Mouse (Mus musculus) liver, adult 2 months (tissue): ENCODE data around the gene Serpina3m. TPM values are rescaled to one million over a fixed set of nuclear protein-coding genes. Genes with fewer than 3 reads are reported as not detected.
"Not testable (repeated sequence)": the region's sequence is repeated elsewhere in the genome, so short reads cannot be mapped to it uniquely, and the experiment has no call there.

Experiments
- DNase-seq: peaks from one replicate; pipeline ENCODE4 v3.0.0-alpha.2; 2011; ENCODE audit warnings: low read depth, low spot score; ENCODE audit errors: extremely low read depth
- H3K27ac ChIP-seq: fragments of 200-500 bp; replicated peaks from 2 replicates; pipeline ENCODE4 v1.5.1; 2012; ENCODE audit warnings: low read depth, mild to moderate bottlenecking, control low read depth, inconsistent platforms, low read length; ENCODE audit not compliant: insufficient read depth
- H3K27me3 ChIP-seq: fragments of 200-500 bp; 2 replicates; pipeline ENCODE4 v1.6.1; 2012; ENCODE audit warnings: mild to moderate bottlenecking, moderate library complexity, low read length, inconsistent platforms; ENCODE audit not compliant: control insufficient read depth, insufficient read depth
- H3K36me3 ChIP-seq: fragments of 200-500 bp; 2 replicates; pipeline ENCODE4 v1.6.1; 2012; ENCODE audit warnings: low read length, inconsistent platforms; ENCODE audit not compliant: control insufficient read depth, insufficient read depth
- H3K4me1 ChIP-seq: fragments of 200-500 bp; 2 replicates; pipeline ENCODE4 v1.6.1; 2011; ENCODE audit warnings: low read length; ENCODE audit not compliant: control insufficient read depth, insufficient read depth
- H3K4me3 ChIP-seq: fragments of 200-500 bp; 2 replicates; pipeline ENCODE4 v1.5.1; 2011; ENCODE audit warnings: low read depth, mild to moderate bottlenecking, control low read depth, low read length, moderate library complexity; ENCODE audit not compliant: insufficient read depth
- H3K79me2 ChIP-seq: fragments of 200-500 bp; 2 replicates; pipeline ENCODE4 v1.6.1; 2012; ENCODE audit warnings: inconsistent platforms, mild to moderate bottlenecking, low read length, moderate library complexity; ENCODE audit not compliant: control insufficient read depth, insufficient read depth
- H3K9ac ChIP-seq: fragments of 200-500 bp; 2 replicates; pipeline ENCODE4 v1.6.1; 2012; ENCODE audit warnings: low read depth, mild to moderate bottlenecking, control low read depth, inconsistent platforms, low read length
- CTCF ChIP-seq: fragments of 200-500 bp; IDR thresholded peaks from 2 replicates; pipeline ENCODE4 v1.5.1; 2011; ENCODE audit warnings: low read depth, low read length, control low read depth
- POLR2A ChIP-seq: fragments of 200-500 bp; IDR thresholded peaks from 2 replicates; pipeline ENCODE4 v1.6.1; 2011; ENCODE audit warnings: low read length, control low read depth; ENCODE audit not compliant: insufficient read depth; ENCODE audit errors: extremely low read depth
- whole genome bisulfite sequencing: fragments of 180-500 bp; shearing (Covaris S2); methylation state at CpG from one replicate; pipeline ENCODE4 v1.1.7; 2018; 5-methylcytosine and 5-hydroxymethylcytosine counted together
- polyA plus RNA-seq: library from polyadenylated mRNA; depleted of rRNA; stranded (reverse); fragments of >200 nt; gene quantifications from 2 replicates; pipeline ENCODE4 v1.2.3, GENCODE M21; 2012
- total RNA-seq: library from RNA; depleted of rRNA; stranded (reverse); fragments of >200 nt; gene quantifications from 2 replicates; pipeline ENCODE4 v1.2.3, GENCODE M21; 2014

Serpina3m gene
- total and polyA plus RNA-seq, 2 experiments: 260 to 783 TPM

DNA sequence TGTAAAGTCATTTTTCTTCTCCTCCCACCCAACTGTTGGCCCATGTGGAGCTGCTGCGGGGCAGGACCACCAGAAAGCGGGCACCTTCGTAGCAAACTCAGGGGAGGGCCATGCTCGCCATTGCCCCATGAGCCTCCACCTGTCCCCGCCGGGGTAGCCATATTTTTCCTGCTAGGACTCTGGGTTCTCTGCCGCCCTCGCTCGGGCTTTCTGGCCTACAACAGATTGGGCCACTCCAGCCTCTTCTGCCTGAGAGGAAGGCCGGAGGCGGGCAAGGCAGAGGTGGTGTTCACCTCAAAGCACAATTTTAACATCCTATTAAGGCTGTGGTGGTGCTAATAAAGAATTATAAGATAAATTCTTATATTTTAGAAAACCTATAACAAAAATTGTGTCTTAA lies 41.6 kb downstream of the Serpina3m start:
- no peaks in the 10 kb centered on the region for H3K27me3 ChIP-seq
- no peaks in the 10 kb centered on the region for H3K79me2 ChIP-seq
- H3K27ac ChIP-seq: no peak overlapping the region
- 96% methylated on average over 11 of the region's 11 CpGs for WGBS
- TF ChIP-seq POLR2A: no peak
- TF ChIP-seq CTCF: no peak
- no peak overlapping the region for H3K4me3 ChIP-seq
- DNase-seq: no peak
- H3K36me3 ChIP-seq: no peaks in the 10 kb centered on the region
- H3K9ac ChIP-seq: no peak overlapping the region
- H3K4me1 ChIP-seq: peaks cover 6% of the 10 kb centered on the region

DNA sequence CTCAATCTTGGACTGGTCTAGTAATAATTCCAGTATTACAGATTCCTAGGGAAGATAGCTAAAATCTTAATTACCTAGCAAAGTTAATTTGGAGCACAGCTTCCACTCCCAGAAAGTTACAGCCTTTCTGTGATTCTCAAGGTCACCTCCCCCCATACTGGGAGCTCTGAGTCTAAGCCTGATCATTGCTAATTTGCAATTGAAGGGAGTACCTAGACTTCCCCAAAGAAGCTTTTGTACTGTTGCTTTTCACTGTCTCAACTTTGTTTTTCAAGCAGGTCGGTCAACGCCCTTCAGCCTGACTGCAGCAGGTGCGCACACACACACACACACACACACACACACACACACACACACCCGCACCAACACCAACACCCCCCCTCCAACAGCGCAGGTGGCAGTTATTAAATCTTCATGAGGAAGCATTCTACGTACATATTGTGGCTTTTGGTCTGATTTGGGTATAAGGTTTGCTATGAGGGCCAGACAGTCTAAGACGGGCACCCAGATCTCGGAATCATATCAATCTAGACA lies 42.9 kb downstream of the Serpina3m start:
- WGBS: 93% methylated on average over 8 of the region's 8 CpGs
- not testable (repeated sequence) for DNase-seq

GRCm38 (mm10) chr12:104385987-104386386 lies 47.7 kb downstream of the Serpina3m start:
- TF ChIP-seq CTCF: peak; percentile 22; the same call in 1 of the 2 replicates
- DNase-seq: peak; percentile 99

More for the DNA sequence above, 42.9 kb downstream of the Serpina3m start:
- H3K4me1 ChIP-seq: peaks cover 15% of the 10 kb centered on the region
- not testable (repeated sequence) for H3K79me2 ChIP-seq, H3K27ac ChIP-seq, H3K27me3 ChIP-seq, H3K4me3 ChIP-seq, H3K36me3 ChIP-seq, H3K9ac ChIP-seq

DNA sequence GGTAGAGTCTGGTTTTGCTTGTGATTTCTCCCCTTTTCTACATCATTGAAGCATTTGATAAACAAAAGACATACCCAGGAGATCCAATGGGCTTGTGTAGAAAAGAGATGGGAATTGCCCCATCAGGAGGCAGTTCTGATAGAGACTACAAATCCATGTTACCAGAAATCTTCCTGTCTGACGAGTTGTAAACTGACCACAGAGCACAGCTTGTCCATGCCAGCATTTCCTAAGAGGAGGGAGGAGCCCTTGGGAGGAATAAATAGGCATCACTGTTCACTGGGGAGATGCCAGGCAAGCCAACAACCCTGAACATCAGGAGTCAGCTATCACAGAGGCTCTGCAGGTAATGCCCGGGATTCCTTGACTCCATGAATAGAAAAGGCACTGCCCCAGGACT lies 48.6 kb downstream of the Serpina3m start:
- Histone ChIP-seq H3K27ac (peak overlapping the region; percentile 82), H3K4me1 (peaks cover 26% of the 10 kb centered on the region), H3K4me3 (peak overlapping the region; percentile 87), H3K36me3 (peaks cover 11% of the 10 kb centered on the region), H3K9ac (peak overlapping the region; percentile 76)
- DNase-seq: peak; percentile 94
- not testable (repeated sequence) for H3K27me3 ChIP-seq, H3K79me2 ChIP-seq
- 15% methylated on average over 2 of the region's 2 CpGs for WGBS

More at GRCm38 (mm10) chr12:104385987-104386386, 47.7 kb downstream of the Serpina3m start:
- not testable (repeated sequence) for H3K4me3 ChIP-seq, H3K79me2 ChIP-seq, H3K27me3 ChIP-seq, H3K36me3 ChIP-seq, H3K9ac ChIP-seq
- peaks cover 26% of the 10 kb centered on the region for H3K4me1 ChIP-seq
- peak overlapping the region; percentile 50 for H3K27ac ChIP-seq

DNA sequence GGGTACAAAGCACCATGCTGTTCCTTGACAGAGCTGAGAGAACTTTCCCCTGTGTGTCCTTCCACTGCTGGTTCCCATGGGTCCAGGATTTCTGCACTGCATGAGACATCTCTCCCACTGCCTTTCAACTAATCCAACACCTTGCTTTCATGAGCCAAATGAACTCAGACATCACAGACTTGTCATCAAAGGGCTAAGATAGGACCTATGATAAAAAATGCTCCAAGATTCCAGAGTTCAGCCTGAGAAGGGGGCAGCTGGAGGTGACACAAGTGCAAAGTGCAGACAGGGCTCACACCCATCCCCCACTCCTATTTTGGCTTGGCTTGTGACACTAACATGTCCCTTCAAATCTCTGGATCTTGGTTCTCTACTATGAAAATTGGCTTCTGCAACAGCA lies 50.2 kb downstream of the Serpina3m start:
- no peak for TF ChIP-seq POLR2A
- no peak for TF ChIP-seq CTCF

GRCm38 (mm10) chr12:104391057-104391456 lies 52.8 kb downstream of the Serpina3m start:
- Histone ChIP-seq H3K4me1 (peaks cover 18% of the 10 kb centered on the region), H3K36me3 (peaks cover 29% of the 10 kb centered on the region)
- not testable (repeated sequence) for H3K27me3 ChIP-seq, H3K9ac ChIP-seq, H3K79me2 ChIP-seq, DNase-seq, H3K27ac ChIP-seq, H3K4me3 ChIP-seq
- 35% methylated on average over 2 of the region's 2 CpGs for WGBS

More for the DNA sequence above, 50.2 kb downstream of the Serpina3m start:
- peak; percentile 96 for DNase-seq
- H3K27me3 ChIP-seq: no peaks in the 10 kb centered on the region
- peaks cover 26% of the 10 kb centered on the region for H3K4me1 ChIP-seq
- peaks cover 3% of the 10 kb centered on the region; the same call in 1 of the 2 replicates for H3K79me2 ChIP-seq
- peak overlapping the region; percentile 76 for H3K9ac ChIP-seq
- peak overlapping the region; percentile 87 for H3K4me3 ChIP-seq
- peak overlapping the region; percentile 82 for H3K27ac ChIP-seq
- H3K36me3 ChIP-seq: peaks cover 22% of the 10 kb centered on the region
